Mouse (Mus musculus) lung, adult 2 months (tissue): ENCODE measurements around the gene Mogs.

ENCODE experiments used
- CTCF ChIP-seq: fragments of 200-500 bp; IDR thresholded peaks from 2 replicates; pipeline ENCODE4 v1.5.1; 2011; ENCODE audit warnings: mild to moderate bottlenecking, low read length, control low read depth; ENCODE audit not compliant: insufficient read depth
- POLR2A ChIP-seq: fragments of 200-500 bp; IDR thresholded peaks from 2 replicates; pipeline ENCODE4 v1.6.1; 2011; ENCODE audit warnings: low read depth, mild to moderate bottlenecking, control low read depth, low read length, borderline replicate concordance; ENCODE audit errors: extremely low read depth

DNA sequence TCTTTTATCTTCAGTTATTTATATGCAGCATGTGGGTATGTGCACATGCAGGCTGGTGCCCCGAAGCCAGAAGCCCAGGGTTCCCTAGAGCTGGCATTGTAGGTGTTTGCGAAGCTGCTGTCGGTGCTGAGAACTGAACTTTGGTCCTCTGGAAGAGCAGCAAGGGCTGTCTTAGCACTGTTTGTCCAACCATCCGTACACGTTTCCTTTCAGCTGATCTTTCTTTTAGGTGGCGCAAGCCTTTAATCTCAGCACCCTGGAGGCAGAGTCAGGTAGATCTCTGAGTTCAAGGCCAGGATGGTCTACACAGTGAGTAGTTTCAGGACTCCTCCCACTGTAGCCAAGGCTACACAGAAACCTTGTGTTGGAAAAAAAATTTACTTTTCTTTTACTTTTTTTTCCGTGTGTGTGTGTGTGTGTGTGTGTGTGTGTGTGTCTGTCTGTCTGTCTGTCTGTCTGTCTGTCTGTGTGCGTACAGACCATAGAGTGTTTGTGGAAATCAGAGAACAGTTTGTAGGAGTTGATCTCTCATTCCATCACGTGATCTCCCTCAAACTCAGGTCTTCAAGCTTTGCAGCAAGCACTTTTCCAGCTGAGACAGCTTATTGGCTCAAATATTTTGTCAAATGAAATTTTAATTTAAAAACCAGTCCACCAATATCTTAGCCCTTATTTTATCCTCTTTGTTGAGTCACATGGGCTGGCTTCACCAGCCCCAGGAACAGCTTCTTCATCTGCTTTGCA, 17.1 kb downstream of the Mogs start:
- no peak for TF ChIP-seq CTCF
- no peak for TF ChIP-seq POLR2A
